Mouse (Mus musculus) midbrain, embryonic 15.5 days (tissue): Measurements from ENCODE around the gene Pcdh15. TPM values are rescaled to one million over a fixed set of nuclear protein-coding genes. Genes with fewer than 3 reads are reported as not detected.

Experiments used
- ATAC-seq: fragments of 200-750 bp; cut with Nextera tagmentation; replicated peaks from 2 replicates; pipeline ENCODE4 v1.8.0; 2017; ENCODE audit warnings: moderate TSS enrichment
- H3K27ac ChIP-seq: fragments of 300-500 bp; sonication (generic); 2 replicates; pipeline ENCODE4 v1.5.1; 2015; ENCODE audit warnings: mild to moderate bottlenecking, inconsistent platforms
- H3K27me3 ChIP-seq: fragments of 300-500 bp; sonication (generic); replicated peaks from 2 replicates; pipeline ENCODE4 v1.6.1; 2015; ENCODE audit warnings: inconsistent platforms
- H3K36me3 ChIP-seq: fragments of 300-500 bp; sonication (generic); replicated peaks from 2 replicates; pipeline ENCODE4 v1.6.1; 2015; ENCODE audit warnings: inconsistent platforms
- H3K4me1 ChIP-seq: fragments of 300-500 bp; sonication (generic); 2 replicates; pipeline ENCODE4 v1.6.1; 2015; ENCODE audit warnings: inconsistent platforms
- H3K4me2 ChIP-seq: fragments of 300-500 bp; sonication (generic); 2 replicates; pipeline ENCODE4 v1.6.1; 2015; ENCODE audit warnings: inconsistent platforms, mild to moderate bottlenecking, moderate library complexity
- H3K4me3 ChIP-seq: fragments of 300-500 bp; sonication (generic); 2 replicates; pipeline ENCODE4 v1.5.1; 2015; ENCODE audit warnings: mild to moderate bottlenecking, inconsistent platforms
- H3K9ac ChIP-seq: fragments of 300-500 bp; sonication (generic); 2 replicates; pipeline ENCODE4 v1.6.1; 2015; ENCODE audit warnings: mild to moderate bottlenecking, inconsistent platforms
- H3K9me3 ChIP-seq: fragments of 300-500 bp; sonication (generic); 2 replicates; pipeline ENCODE4 v1.6.1; 2016; ENCODE audit warnings: inconsistent platforms
- WGBS: fragments of 180-500 bp; shearing (Covaris S2); methylation state at CpG from one replicate; pipeline ENCODE4 v1.1.7; 2015; ENCODE audit warnings: mixed read lengths; 5-methylcytosine and 5-hydroxymethylcytosine counted together
- polyA plus RNA-seq: library from polyadenylated mRNA; unstranded; fragments of >200 nt; fragmentation: Nextera tagmentation; extraction: Ambion mirVana; gene quantifications from 2 replicates; pipeline ENCODE4 v1.2.1, GENCODE M21; 2015

Gene Pcdh15
- polyA plus RNA-seq, 1 experiment from 2014 or later: 13.3 TPM

DNA sequence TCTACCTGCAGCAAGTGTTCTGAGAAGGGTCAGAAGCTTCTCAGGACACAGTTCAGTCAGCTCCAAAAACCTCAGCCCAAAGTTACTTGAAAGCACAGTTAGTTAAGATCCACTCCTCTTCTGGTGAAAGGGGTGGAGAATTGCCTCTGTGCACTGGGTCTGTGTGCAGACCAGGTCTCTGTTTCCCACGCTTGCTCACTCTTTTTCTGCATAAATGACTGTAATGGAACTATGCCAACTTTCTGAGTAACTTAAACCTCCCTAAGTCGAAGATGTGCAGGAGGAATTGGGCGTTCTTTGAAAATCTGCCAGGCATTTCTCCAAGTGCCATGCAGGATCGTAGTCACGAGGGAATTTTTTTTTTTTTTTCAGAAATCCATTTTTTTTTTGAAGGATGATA, 830.6 kb downstream of the Pcdh15 start:
- H3K4me2 ChIP-seq: no peak overlapping the region
- WGBS: 49% methylated on average over 5 of the region's 5 CpGs
- no peak for ATAC-seq
- no peak overlapping the region for H3K27ac ChIP-seq
- no peak overlapping the region for H3K4me3 ChIP-seq
- H3K27me3 ChIP-seq: no peaks in the 10 kb centered on the region
- no peaks in the 10 kb centered on the region for H3K36me3 ChIP-seq
- no peaks in the 10 kb centered on the region for H3K9me3 ChIP-seq
- H3K9ac ChIP-seq: no peak overlapping the region
- H3K4me1 ChIP-seq: no peaks in the 10 kb centered on the region

DNA sequence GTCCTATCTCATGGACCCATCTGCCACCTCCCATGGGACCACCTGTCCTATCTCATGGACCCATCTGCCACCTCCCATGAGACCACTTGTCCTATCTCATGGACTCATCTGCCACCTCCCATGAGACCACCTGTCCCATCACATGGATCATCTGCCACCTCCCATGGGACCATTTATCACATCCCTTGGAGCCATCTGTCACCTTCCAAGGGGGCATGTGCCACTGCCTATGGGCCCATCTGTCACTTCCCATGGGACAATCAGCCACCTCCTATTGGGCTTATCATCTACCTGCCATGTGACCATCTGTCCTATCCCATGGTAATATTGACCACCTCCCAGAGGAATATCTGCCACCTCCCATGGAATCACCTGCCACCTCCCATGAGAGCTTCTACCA, 832.0 kb downstream of the Pcdh15 start:
- H3K36me3 ChIP-seq: no peaks in the 10 kb centered on the region
- H3K27me3 ChIP-seq: no peaks in the 10 kb centered on the region
- H3K9ac ChIP-seq: no peak overlapping the region
- H3K4me2 ChIP-seq: no peak overlapping the region
- H3K4me1 ChIP-seq: no peaks in the 10 kb centered on the region
- no peak overlapping the region for H3K27ac ChIP-seq
- no peak for ATAC-seq
- H3K4me3 ChIP-seq: no peak overlapping the region
- H3K9me3 ChIP-seq: no peaks in the 10 kb centered on the region

GRCm38 (mm10) chr10:73931996-73932679, 833.0 kb downstream of the Pcdh15 start:
- no peaks in the 10 kb centered on the region for H3K9me3 ChIP-seq
- no peaks in the 10 kb centered on the region for H3K4me1 ChIP-seq
- no peak for ATAC-seq
- H3K4me2 ChIP-seq: no peak overlapping the region
- H3K36me3 ChIP-seq: no peaks in the 10 kb centered on the region
- H3K9ac ChIP-seq: no peak overlapping the region
- 93% methylated on average over 4 of the region's 4 CpGs for WGBS
- no peaks in the 10 kb centered on the region for H3K27me3 ChIP-seq
- no peak overlapping the region for H3K4me3 ChIP-seq
- H3K27ac ChIP-seq: no peak overlapping the region

GRCm38 (mm10) chr10:73936121-73936520, 837.0 kb downstream of the Pcdh15 start:
- no peak for ATAC-seq
- 60% methylated on average over 5 of the region's 5 CpGs for WGBS
- no peaks in the 10 kb centered on the region for H3K9me3 ChIP-seq
- no peaks in the 10 kb centered on the region for H3K4me1 ChIP-seq
- no peak overlapping the region for H3K4me2 ChIP-seq
- no peak overlapping the region for H3K27ac ChIP-seq
- H3K4me3 ChIP-seq: no peak overlapping the region
- no peaks in the 10 kb centered on the region for H3K36me3 ChIP-seq
- H3K9ac ChIP-seq: no peak overlapping the region
- H3K27me3 ChIP-seq: no peaks in the 10 kb centered on the region

DNA sequence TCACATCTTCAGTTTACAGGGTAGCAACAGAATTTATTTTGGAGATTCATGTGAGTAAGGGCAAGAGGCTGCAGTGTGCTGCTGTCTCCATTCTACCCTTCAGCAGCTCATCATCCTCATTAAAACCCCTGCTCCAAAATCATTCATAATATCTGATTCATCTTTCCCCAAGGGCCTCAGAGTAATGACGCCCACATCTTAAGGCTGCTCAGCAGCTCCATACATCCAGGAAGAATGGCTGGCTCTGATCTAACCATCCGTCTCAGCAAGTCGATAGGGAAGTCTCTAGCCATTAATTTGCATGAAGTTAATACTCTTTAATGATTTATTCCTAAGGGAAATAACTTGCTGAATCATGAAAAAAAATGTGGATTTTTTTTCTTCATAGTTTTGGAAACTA, 839.8 kb downstream of the Pcdh15 start:
- peak; percentile 69 for ATAC-seq
- Histone ChIP-seq H3K9ac (no peak overlapping the region), H3K27ac (no peak overlapping the region), H3K36me3 (no peaks in the 10 kb centered on the region), H3K27me3 (no peaks in the 10 kb centered on the region), H3K4me3 (no peak overlapping the region), H3K4me2 (no peak overlapping the region), H3K4me1 (no peaks in the 10 kb centered on the region), H3K9me3 (no peaks in the 10 kb centered on the region)
- 54% methylated on average over 3 of the region's 3 CpGs for WGBS

- Histone ChIP-seq H3K4me1 (no peaks in the 10 kb centered on the region), H3K27me3 (no peaks in the 10 kb centered on the region), H3K9me3 (no peaks in the 10 kb centered on the region), H3K36me3 (no peaks in the 10 kb centered on the region), H3K4me3 (no peak overlapping the region), H3K27ac (no peak overlapping the region), H3K9ac (no peak overlapping the region), H3K4me2 (no peak overlapping the region)
- no peak for ATAC-seq
- WGBS: 56% methylated on average over 2 of the region's 2 CpGs
These were observed 848.7 kb downstream of the Pcdh15 start for GRCm38 (mm10) chr10:73947799-73948198.

DNA sequence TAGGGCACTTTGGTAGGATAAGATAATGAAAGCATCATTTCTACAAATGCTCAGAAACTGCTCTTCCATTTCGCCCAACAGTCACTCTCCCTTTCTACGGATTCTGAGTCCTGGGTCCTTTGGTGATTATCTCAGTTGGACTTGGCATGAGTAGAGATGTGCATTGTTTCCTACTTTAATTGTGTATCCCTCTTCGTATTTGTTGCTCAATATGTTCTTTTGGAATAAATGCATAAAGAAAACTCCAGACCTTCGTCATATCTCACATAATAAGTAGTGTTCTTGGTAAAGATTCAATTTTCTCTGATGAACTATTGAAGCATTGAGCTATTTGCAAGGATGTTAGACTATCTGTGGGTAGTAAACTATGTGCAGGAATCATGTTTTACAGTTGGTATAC, 854.2 kb downstream of the Pcdh15 start:
- Histone ChIP-seq H3K27ac (no peak overlapping the region), H3K4me2 (no peak overlapping the region), H3K36me3 (no peaks in the 10 kb centered on the region), H3K9ac (no peak overlapping the region), H3K4me3 (no peak overlapping the region), H3K27me3 (no peaks in the 10 kb centered on the region), H3K9me3 (no peaks in the 10 kb centered on the region), H3K4me1 (no peaks in the 10 kb centered on the region)
- 86% methylated on average over 4 of the region's 4 CpGs for WGBS
- no peak for ATAC-seq

- H3K9ac ChIP-seq: no peak overlapping the region
- no peaks in the 10 kb centered on the region for H3K36me3 ChIP-seq
- H3K4me1 ChIP-seq: no peaks in the 10 kb centered on the region
- 64% methylated on average over 5 of the region's 5 CpGs for WGBS
- no peaks in the 10 kb centered on the region for H3K27me3 ChIP-seq
- H3K27ac ChIP-seq: no peak overlapping the region
- H3K9me3 ChIP-seq: no peaks in the 10 kb centered on the region
- ATAC-seq: no peak
- no peak overlapping the region for H3K4me2 ChIP-seq
- no peak overlapping the region for H3K4me3 ChIP-seq
These were observed 884.9 kb downstream of the Pcdh15 start for GRCm38 (mm10) chr10:73984057-73984456.

GRCm38 (mm10) chr10:74008836-74009235, 909.7 kb downstream of the Pcdh15 start:
- H3K4me2 ChIP-seq: no peak overlapping the region
- 58% methylated on average over 1 of the region's 1 CpGs for WGBS
- H3K4me3 ChIP-seq: no peak overlapping the region
- no peaks in the 10 kb centered on the region for H3K36me3 ChIP-seq
- no peak overlapping the region for H3K9ac ChIP-seq
- H3K27me3 ChIP-seq: no peaks in the 10 kb centered on the region
- no peak overlapping the region for H3K27ac ChIP-seq
- H3K9me3 ChIP-seq: no peaks in the 10 kb centered on the region
- ATAC-seq: no peak
- H3K4me1 ChIP-seq: no peaks in the 10 kb centered on the region

GRCm38 (mm10) chr10:74023091-74023490, 923.9 kb downstream of the Pcdh15 start:
- H3K4me2 ChIP-seq: no peak overlapping the region
- H3K27ac ChIP-seq: no peak overlapping the region
- H3K36me3 ChIP-seq: no peaks in the 10 kb centered on the region
- WGBS: 83% methylated on average over 1 of the region's 1 CpGs
- no peak overlapping the region for H3K9ac ChIP-seq
- no peaks in the 10 kb centered on the region for H3K4me1 ChIP-seq
- ATAC-seq: no peak
- no peak overlapping the region for H3K4me3 ChIP-seq
- no peaks in the 10 kb centered on the region for H3K9me3 ChIP-seq
- H3K27me3 ChIP-seq: no peaks in the 10 kb centered on the region

DNA sequence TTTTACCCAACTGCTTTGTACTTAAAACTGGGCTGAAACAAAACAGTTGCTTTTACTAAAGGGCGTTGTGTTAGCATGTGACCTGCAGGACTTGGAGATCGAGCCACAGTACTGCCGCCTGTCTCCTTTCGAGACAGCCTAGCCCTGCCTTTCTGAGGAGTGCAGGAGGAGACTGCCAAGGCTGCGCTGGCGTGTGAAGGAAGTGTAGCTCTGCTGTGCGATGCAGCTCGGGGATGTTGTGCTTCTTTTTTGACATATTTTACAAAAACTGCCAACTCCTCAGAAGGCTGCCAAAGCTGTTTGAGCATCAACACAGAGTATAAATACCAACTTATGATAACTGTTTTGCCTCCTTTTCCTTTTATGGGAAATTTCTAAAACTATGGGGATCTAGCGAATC, 953.9 kb downstream of the Pcdh15 start:
- no peak overlapping the region for H3K4me2 ChIP-seq
- H3K9ac ChIP-seq: no peak overlapping the region
- H3K27ac ChIP-seq: no peak overlapping the region
- H3K36me3 ChIP-seq: no peaks in the 10 kb centered on the region
- no peak for ATAC-seq
- H3K27me3 ChIP-seq: no peaks in the 10 kb centered on the region
- no peak overlapping the region for H3K4me3 ChIP-seq
- H3K9me3 ChIP-seq: no peaks in the 10 kb centered on the region
- 47% methylated on average over 9 of the region's 9 CpGs for WGBS
- no peaks in the 10 kb centered on the region for H3K4me1 ChIP-seq

DNA sequence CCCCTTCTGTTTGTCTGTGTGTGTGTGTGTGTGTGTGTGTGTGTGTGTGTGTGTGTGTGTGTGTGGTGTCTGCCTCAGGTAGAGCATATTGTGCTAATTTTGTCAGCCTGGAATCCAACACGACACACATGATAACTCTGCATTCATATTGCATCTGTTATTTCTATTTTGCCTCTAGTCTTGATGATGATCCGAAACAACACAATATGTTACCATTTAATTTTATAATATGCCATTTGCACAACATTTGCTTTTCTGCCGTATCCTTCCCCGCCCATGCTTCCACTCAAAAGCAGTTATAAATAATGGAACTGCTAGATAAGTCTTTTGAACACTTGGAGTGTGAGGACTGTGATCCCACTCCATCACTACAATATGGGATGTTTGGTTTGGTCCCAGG, 987.5 kb downstream of the Pcdh15 start:
- Histone ChIP-seq H3K9ac (no peak overlapping the region), H3K4me3 (no peak overlapping the region), H3K36me3 (no peaks in the 10 kb centered on the region), H3K9me3 (no peaks in the 10 kb centered on the region), H3K4me1 (no peaks in the 10 kb centered on the region), H3K27ac (no peak overlapping the region), H3K4me2 (no peak overlapping the region), H3K27me3 (no peaks in the 10 kb centered on the region)
- no peak for ATAC-seq
- WGBS: 89% methylated on average over 4 of the region's 4 CpGs

DNA sequence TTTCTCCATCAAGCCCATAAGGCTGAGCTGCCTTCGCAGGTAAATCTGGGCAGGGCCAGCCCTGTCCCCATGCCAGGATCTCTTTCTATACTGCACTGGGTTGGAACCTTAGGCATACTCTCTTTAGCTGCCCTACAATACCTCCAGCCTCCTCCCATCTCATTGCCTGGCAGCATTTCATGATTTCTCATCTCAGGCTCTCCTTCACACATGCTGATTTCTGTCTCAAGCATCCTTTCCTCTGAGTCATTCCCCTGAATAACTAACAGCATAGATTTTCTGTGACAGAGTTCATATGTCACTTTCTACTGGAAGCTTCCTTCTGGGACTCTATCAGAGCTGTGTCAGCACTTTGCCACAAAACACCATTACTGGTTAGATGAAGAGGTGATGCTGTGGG, 999.2 kb downstream of the Pcdh15 start:
- ATAC-seq: no peak
- Histone ChIP-seq H3K4me1 (no peaks in the 10 kb centered on the region), H3K9ac (no peak overlapping the region), H3K9me3 (no peaks in the 10 kb centered on the region), H3K4me2 (no peak overlapping the region), H3K4me3 (no peak overlapping the region), H3K36me3 (no peaks in the 10 kb centered on the region), H3K27me3 (no peaks in the 10 kb centered on the region), H3K27ac (no peak overlapping the region)
- WGBS: 84% methylated on average over 1 of the region's 1 CpGs
